Mouse (Mus musculus): Measurements from ENCODE around the gene Yeats4. TPM values are rescaled to one million over a fixed set of nuclear protein-coding genes. Genes with fewer than 3 reads are reported as not detected.

The Yeats4 gene
- polyA plus RNA-seq, 1 experiment from 2014 or later = 53.2 TPM

Other genes with a start within 250 kb of the Yeats4 start
- gene Best3, start 238.2 kb downstream of the Yeats4 start, polyA plus RNA-seq (2015; fragmentation: Nextera tagmentation; extraction: Ambion mirVana) = 0.15 and 0.21 TPM in 2 replicates
- gene Lrrc10, start 179.2 kb downstream of the Yeats4 start, polyA plus RNA-seq (2015; fragmentation: Nextera tagmentation; extraction: Ambion mirVana) = 0.49 and 0.65 TPM in 2 replicates
- gene Cct2, start 160.7 kb downstream of the Yeats4 start, polyA plus RNA-seq (2015; fragmentation: Nextera tagmentation; extraction: Ambion mirVana) = 213 and 228 TPM in 2 replicates
- gene Frs2, start 76.0 kb downstream of the Yeats4 start, polyA plus RNA-seq (2015; fragmentation: Nextera tagmentation; extraction: Ambion mirVana) = 19.4 and 20.8 TPM in 2 replicates
- 0.20 TPM in 1 of 2 replicates, not detected in the other for gene 9530003J23Rik, start 14.2 kb upstream of the Yeats4 start, polyA plus RNA-seq (2015; fragmentation: Nextera tagmentation; extraction: Ambion mirVana)
- gene Lyz2, start 57.8 kb upstream of the Yeats4 start, polyA plus RNA-seq (2015; fragmentation: Nextera tagmentation; extraction: Ambion mirVana) = 207 and 250 TPM in 2 replicates
- 2.5 and 5.5 TPM in 2 replicates for gene Lyz1, start 68.4 kb upstream of the Yeats4 start, polyA plus RNA-seq (2015; fragmentation: Nextera tagmentation; extraction: Ambion mirVana)
- gene Cpsf6, start 155.5 kb upstream of the Yeats4 start, polyA plus RNA-seq (2015; fragmentation: Nextera tagmentation; extraction: Ambion mirVana) = 151 and 162 TPM in 2 replicates